Mouse (Mus musculus) brain, embryonic 14.5 days (tissue): ENCODE results near the gene Tspan4.

Experiments used
- CTCF ChIP-seq: fragments of 200-500 bp; IDR thresholded peaks from 2 replicates; pipeline ENCODE4 v1.5.1; 2012; ENCODE audit warnings: inconsistent platforms, mild to moderate bottlenecking, moderate library complexity, borderline replicate concordance; ENCODE audit not compliant: insufficient read depth, insufficient read length; ENCODE audit errors: extremely low read depth
- POLR2A ChIP-seq: fragments of 200-500 bp; IDR thresholded peaks from 2 replicates; pipeline ENCODE4 v1.6.1; 2012; ENCODE audit warnings: mild to moderate bottlenecking, inconsistent platforms, borderline replicate concordance; ENCODE audit not compliant: poor library complexity, insufficient read depth, insufficient read length, severe bottlenecking; ENCODE audit errors: extremely low read depth

GRCm38 (mm10) chr7:141524271-141524670 is 49.2 kb downstream of the Tspan4 start:
- no peak for TF ChIP-seq CTCF
- TF ChIP-seq POLR2A, result no peak
